Mouse (Mus musculus) liver, embryonic 15.5 days (tissue): ENCODE data around the gene Cphx2. TPM values are rescaled to one million over a fixed set of nuclear protein-coding genes. Genes with fewer than 3 reads are reported as not detected.
"Not testable (repeated sequence)": the region's sequence is repeated elsewhere in the genome, so short reads cannot be mapped to it uniquely, and the experiment has no call there.

ENCODE experiments used
- ATAC-seq: fragments of 200-750 bp; cut with Nextera tagmentation; 2 replicates; pipeline ENCODE4 v1.8.0; 2017; ENCODE audit warnings: moderate number of reproducible peaks, mild to moderate bottlenecking, moderate library complexity; ENCODE audit not compliant: insufficient read depth
- H3K27ac ChIP-seq: fragments of 300-500 bp; sonication (generic); replicated peaks from 2 replicates; pipeline ENCODE4 v1.5.1; 2015; ENCODE audit warnings: mild to moderate bottlenecking, inconsistent platforms
- H3K27me3 ChIP-seq: fragments of 300-500 bp; sonication (generic); 2 replicates; pipeline ENCODE4 v1.6.1; 2015; ENCODE audit warnings: mild to moderate bottlenecking, inconsistent platforms
- H3K36me3 ChIP-seq: fragments of 300-500 bp; sonication (generic); replicated peaks from 2 replicates; pipeline ENCODE4 v1.6.1; 2015; ENCODE audit warnings: moderate library complexity, mild to moderate bottlenecking, inconsistent platforms
- H3K4me1 ChIP-seq: fragments of 300-500 bp; sonication (generic); replicated peaks from 2 replicates; pipeline ENCODE4 v1.6.1; 2015; ENCODE audit warnings: inconsistent platforms
- H3K4me2 ChIP-seq: fragments of 300-500 bp; sonication (generic); 2 replicates; pipeline ENCODE4 v1.6.1; 2015; ENCODE audit warnings: moderate library complexity, mild to moderate bottlenecking, inconsistent platforms
- H3K4me3 ChIP-seq: fragments of 300-500 bp; sonication (generic); replicated peaks from 2 replicates; pipeline ENCODE4 v1.5.1; 2015; ENCODE audit warnings: mild to moderate bottlenecking, inconsistent platforms
- H3K9ac ChIP-seq: fragments of 300-500 bp; sonication (generic); 2 replicates; pipeline ENCODE4 v1.6.1; 2015; ENCODE audit warnings: moderate library complexity, mild to moderate bottlenecking, inconsistent platforms
- H3K9me3 ChIP-seq: fragments of 300-500 bp; sonication (generic); replicated peaks from 2 replicates; pipeline ENCODE4 v1.6.1; 2016; ENCODE audit warnings: inconsistent platforms
- WGBS: fragments of 180-500 bp; shearing (Covaris S2); methylation state at CpG from one replicate; pipeline ENCODE4 v1.1.7; 2015; ENCODE audit warnings: mixed read lengths; ENCODE audit not compliant: insufficient replicate concordance; 5-methylcytosine and 5-hydroxymethylcytosine counted together
- polyA plus RNA-seq: library from polyadenylated mRNA; unstranded; fragments of >200 nt; fragmentation: Nextera tagmentation; extraction: Ambion mirVana; gene quantifications from 2 replicates; pipeline ENCODE4 v1.2.1, GENCODE M21; 2015

The Cphx2 gene
- polyA plus RNA-seq, 1 experiment from 2014 or later: not detected

DNA sequence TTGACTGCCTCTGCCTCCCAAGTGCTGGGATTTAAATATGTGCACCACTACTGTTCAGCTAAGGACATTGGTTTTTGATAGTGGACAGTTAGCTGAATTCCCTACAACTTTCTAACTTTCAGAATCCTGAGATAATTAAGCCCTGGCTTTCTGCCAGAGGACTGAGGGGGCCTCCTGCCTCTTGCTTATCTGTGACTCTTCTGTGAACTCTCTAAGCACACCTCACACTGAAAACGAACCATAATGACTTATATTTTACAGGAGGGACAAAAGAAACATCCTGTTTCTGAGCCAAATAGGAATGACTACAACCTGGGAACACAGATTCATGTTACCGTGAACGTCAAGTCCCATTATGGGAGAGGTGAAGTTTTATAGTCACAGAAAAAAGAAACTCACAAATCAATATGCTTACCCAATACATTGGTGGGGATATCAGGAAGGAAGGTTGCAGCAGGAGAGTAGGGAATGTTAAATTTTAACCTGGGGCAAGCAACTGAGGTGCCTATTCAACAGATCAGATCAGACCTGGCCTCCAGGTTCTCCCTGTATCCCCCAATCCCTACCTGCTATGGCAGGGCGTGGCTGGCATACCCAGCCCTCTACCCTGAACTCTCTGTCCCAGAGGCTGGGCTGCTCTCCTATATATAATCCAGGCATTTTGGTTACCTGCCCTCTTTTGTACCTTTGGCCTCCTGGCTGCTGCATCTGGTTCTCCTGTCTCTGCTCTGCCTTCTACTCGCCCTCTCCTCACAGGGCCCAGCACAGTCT, 4.5 kb upstream of the Cphx2 start:
- not testable (repeated sequence) for H3K4me2 ChIP-seq, H3K4me3 ChIP-seq, H3K27ac ChIP-seq, H3K36me3 ChIP-seq, H3K9me3 ChIP-seq, H3K27me3 ChIP-seq, H3K9ac ChIP-seq, H3K4me1 ChIP-seq
- peak; percentile 85 for ATAC-seq
- WGBS: no CpG with 5 or more reads among the region's 5 CpGs

DNA sequence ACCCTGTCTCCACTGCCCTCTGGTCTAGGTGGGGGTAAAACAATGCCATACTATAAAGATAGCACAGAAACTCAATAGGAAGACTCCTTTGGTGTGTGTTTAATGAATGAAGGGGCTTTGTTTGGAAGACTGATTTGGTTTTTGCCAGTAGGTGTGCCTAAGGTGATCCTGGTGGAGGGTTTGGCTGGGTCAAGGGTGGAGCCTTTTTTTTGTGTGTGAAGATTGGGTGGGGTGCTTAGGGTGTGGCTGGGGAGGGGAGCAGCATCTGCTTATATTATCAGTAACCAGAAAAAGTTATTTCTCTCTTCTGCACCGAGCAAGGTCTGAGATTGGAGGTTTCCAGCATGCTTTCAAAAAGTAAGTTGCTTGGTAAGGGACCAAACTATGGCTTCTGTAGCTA, 681 bp downstream of the Cphx2 start, which contains the start of gene Cphx3:
Gene Cphx3, plus strand, starts transcription at position 301 of the 400 bp plus-strand sequence.
- H3K4me2 ChIP-seq, ATAC-seq, H3K27me3 ChIP-seq, H3K4me3 ChIP-seq, H3K4me1 ChIP-seq, H3K27ac ChIP-seq, H3K9me3 ChIP-seq, H3K9ac ChIP-seq, H3K36me3 ChIP-seq: not testable (repeated sequence)
- WGBS: no CpG with 5 or more reads among the region's 1 CpGs

DNA sequence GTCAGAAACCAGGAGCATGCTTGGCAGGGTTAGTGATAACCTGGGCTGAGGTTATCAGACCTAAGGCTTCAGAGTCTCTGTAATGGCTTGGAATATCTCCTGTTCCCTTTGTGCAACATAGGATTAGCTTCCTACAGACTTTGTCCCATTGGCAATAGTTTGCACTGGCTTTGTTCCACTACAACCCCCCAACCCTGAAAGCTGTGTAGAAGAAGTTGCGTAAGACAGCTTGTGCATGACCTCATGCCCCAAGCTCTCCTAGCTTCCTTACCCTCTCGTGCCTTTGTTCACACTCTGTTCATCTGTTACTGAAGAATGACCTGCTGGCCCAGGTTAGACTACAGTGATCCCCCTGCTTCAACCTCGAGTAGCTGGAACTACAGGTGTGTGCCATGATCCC, 16.3 kb downstream of the Cphx2 start:
- not testable (repeated sequence) for H3K4me3 ChIP-seq, H3K9ac ChIP-seq, H3K4me1 ChIP-seq, H3K4me2 ChIP-seq, H3K9me3 ChIP-seq, H3K27me3 ChIP-seq, H3K36me3 ChIP-seq, H3K27ac ChIP-seq, ATAC-seq
- WGBS: no CpG with 5 or more reads among the region's 3 CpGs

DNA sequence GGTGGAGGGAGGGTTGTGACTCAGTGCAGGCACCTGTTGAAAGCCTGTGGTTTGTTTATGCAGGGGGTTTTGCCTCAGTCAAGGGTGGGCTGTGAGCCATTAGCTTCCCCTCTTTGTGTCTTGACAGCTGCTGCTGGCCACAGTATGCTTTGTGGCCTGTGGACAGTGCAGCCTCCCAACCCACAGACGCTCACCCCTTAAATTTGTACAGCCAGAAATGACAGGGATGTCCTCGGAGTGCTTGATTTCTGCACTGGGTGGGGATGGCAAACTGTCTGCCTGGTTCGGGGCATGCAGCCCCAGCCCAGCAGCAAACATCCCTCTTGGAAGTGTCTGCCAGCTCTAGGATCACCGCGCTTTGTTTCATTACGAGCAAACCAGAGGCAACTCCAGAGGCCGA, 36.8 kb downstream of the Cphx2 start, which contains the start of gene Duxbl2:
Gene Duxbl2, plus strand, starts transcription at position 200 of the 400 bp plus-strand sequence.
- not testable (repeated sequence) for H3K27ac ChIP-seq, H3K36me3 ChIP-seq, H3K4me2 ChIP-seq, H3K27me3 ChIP-seq, ATAC-seq, H3K9me3 ChIP-seq, H3K4me3 ChIP-seq, H3K9ac ChIP-seq, H3K4me1 ChIP-seq
- no CpG with 5 or more reads among the region's 7 CpGs for WGBS

DNA sequence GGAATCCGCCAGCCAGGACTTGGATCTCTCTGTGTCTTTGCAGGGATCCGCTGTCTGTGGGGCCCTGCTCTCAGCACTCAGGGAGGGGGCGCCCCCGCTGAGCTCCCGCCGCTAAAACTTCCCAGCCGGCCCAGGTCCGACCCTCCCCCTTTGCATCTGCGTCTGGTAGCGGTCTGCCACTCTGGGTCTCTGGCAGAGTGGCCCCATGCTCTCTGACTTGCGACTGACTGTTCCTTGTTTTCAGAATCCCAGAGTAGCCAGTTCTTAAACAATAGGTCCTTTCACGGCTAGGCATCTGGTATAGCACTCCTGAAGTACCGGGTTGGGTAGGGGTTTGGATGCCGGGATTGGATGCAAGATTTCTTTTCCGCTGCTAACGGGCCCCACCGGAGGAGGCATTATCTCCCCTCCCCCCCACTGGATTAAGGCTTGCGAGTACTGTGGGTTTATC, 37.3 kb downstream of the Cphx2 start:
- not testable (repeated sequence) for H3K27ac ChIP-seq, ATAC-seq, H3K9ac ChIP-seq, H3K36me3 ChIP-seq, H3K9me3 ChIP-seq, H3K27me3 ChIP-seq, H3K4me3 ChIP-seq, H3K4me2 ChIP-seq, H3K4me1 ChIP-seq
- WGBS: no CpG with 5 or more reads among the region's 18 CpGs

DNA sequence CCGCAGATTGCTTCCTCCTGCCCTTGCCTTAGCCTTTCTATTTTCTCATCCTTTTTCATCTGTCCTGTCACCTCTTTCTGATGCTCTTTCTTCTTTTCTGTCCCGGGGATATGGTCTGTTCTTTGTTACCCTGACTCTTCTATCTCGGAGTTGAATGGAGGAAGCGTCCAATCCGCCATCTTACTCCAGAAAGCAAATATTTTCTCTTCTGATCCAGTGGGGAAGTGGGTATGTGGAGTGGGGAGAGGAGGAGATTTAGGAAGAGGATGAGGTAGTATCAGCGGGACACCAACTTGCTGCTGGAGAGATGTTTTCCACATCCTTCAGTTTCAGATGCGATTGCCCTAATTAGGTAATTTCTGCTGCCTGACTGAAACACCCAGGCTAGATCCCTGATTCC, 37.8 kb downstream of the Cphx2 start:
- ATAC-seq, H3K27me3 ChIP-seq, H3K4me1 ChIP-seq, H3K27ac ChIP-seq, H3K36me3 ChIP-seq, H3K4me2 ChIP-seq, H3K4me3 ChIP-seq, H3K9me3 ChIP-seq, H3K9ac ChIP-seq: not testable (repeated sequence)
- no CpG with 5 or more reads among the region's 7 CpGs for WGBS

Other genes starting within 250 kb of the Cphx2 start
- 11.2 TPM in 2 replicates for gene Anxa11, start 239.4 kb upstream of the Cphx2 start, polyA plus RNA-seq
- gene Plac9a, start 178.4 kb upstream of the Cphx2 start, polyA plus RNA-seq: 0.53 and 0.71 TPM in 2 replicates
- 1.7 and 2.3 TPM in 2 replicates for gene Tmem254a, start 153.8 kb upstream of the Cphx2 start, polyA plus RNA-seq
- gene Cphx1, start 143.2 kb upstream of the Cphx2 start, polyA plus RNA-seq: 0.09 TPM in 1 of 2 replicates, not detected in the other
- 0.12 TPM in 1 of 2 replicates, not detected in the other for gene Duxbl1, start 102.9 kb upstream of the Cphx2 start, polyA plus RNA-seq
- gene Gm9780, start 38.8 kb upstream of the Cphx2 start, polyA plus RNA-seq: 3.4 and 4.0 TPM in 2 replicates
- gene Tmem254c, start 14.2 kb upstream of the Cphx2 start, polyA plus RNA-seq: 10.4 and 11.3 TPM in 2 replicates
- gene Cphx3, start 781 bp downstream of the Cphx2 start, polyA plus RNA-seq: 0.05 TPM in 1 of 2 replicates, not detected in the other
- gene Duxbl2, start 36.8 kb downstream of the Cphx2 start, polyA plus RNA-seq: 0.15 TPM in 1 of 2 replicates, not detected in the other
- gene Plac9b, start 101.0 kb downstream of the Cphx2 start, polyA plus RNA-seq: 3.4 and 4.3 TPM in 2 replicates
- 23.5 and 24.4 TPM in 2 replicates for gene Tmem254b, start 125.5 kb downstream of the Cphx2 start, polyA plus RNA-seq
- not detected in 2 replicates for gene Duxbl3, start 176.4 kb downstream of the Cphx2 start, polyA plus RNA-seq